Mouse (Mus musculus) hindlimb bud, embryonic 11.5 days (tissue): ENCODE measurements around the gene Dtx2.
"Not testable (repeated sequence)": the region's sequence is repeated elsewhere in the genome, so short reads cannot be mapped to it uniquely, and the experiment has no call there.

ENCODE experiments used
- DNase-seq: peaks from one replicate; pipeline ENCODE4 v3.0.0-alpha.2; 2012; ENCODE audit warnings: low read depth, low spot score; ENCODE audit errors: extremely low spot score

Dtx2 gene

DNA sequence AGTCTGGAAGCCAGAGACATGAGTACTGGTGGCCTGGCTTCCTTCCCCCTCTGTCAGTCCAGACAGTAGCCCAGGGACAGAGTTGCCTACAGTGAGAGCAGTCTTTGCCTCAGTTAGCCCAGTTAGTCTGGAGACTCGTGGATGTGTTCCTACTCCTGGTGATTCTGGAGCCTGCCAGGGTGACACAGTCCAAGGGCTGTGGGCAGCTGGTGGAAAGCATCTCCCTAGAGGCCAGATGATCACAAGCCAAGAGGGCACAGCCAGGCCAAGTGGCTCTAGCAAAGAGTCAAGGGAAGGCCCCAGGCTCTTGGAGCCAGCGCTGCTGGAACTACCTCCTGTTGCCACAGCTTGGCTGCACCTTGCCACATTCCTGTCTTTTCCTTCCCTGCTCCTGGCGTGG lies 31.1 kb downstream of the Dtx2 start:
- no peak for DNase-seq

GRCm38 (mm10) chr5:136026859-136027258 lies 32.3 kb downstream of the Dtx2 start:
- no peak for DNase-seq

GRCm38 (mm10) chr5:136027612-136028311 lies 33.2 kb downstream of the Dtx2 start:
- no peak for DNase-seq

- DNase-seq: no peak
Observed at GRCm38 (mm10) chr5:136034868-136035267, 40.3 kb downstream of the Dtx2 start.

GRCm38 (mm10) chr5:136035285-136035684 lies 40.7 kb downstream of the Dtx2 start:
- no peak for DNase-seq

DNA sequence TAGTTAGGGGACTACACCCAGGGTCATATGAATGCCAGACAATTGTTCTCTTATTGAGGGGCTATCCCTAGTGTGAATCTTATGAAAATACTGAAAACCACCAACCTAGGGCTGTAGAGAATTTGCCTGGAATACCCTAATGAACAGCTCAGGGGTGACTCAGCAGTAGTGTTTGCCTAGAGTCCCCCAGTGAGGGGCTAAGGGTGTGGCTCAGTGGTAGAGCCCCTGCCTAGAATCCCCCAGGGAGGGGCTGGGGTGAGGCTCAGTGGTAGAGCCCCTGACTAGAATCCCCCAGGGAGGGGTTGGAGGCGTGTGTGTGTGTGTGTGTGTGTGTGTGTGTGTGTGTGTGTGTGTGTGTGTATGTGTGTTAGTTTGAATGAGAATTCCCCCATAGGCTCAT lies 42.1 kb downstream of the Dtx2 start:
- DNase-seq: no peak

GRCm38 (mm10) chr5:136038258-136039214 lies 43.9 kb downstream of the Dtx2 start, which contains the start of gene Upk3b:
Upk3b (plus strand) TSS chr5:136038496.
- DNase-seq: no peak

DNA sequence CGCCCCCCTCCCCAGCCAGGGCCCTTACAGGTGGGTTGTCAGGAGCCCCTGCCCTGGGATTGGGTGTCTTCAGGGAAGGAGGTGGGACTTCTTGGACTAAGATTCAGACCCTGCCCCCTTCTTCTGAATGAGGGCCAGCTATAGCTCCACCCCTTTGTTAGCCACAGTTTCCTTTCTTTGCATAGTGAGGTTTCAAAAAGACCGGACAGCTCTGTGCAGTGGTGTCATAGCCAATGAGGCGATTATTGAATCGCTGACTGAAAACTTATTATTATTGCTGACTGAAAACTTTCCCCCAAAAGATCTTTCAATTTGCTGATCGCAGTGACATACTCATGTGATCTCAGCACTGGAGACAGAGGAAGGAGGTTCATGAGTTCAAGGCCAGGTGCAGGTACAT lies 45.6 kb downstream of the Dtx2 start:
- DNase-seq: no peak

DNA sequence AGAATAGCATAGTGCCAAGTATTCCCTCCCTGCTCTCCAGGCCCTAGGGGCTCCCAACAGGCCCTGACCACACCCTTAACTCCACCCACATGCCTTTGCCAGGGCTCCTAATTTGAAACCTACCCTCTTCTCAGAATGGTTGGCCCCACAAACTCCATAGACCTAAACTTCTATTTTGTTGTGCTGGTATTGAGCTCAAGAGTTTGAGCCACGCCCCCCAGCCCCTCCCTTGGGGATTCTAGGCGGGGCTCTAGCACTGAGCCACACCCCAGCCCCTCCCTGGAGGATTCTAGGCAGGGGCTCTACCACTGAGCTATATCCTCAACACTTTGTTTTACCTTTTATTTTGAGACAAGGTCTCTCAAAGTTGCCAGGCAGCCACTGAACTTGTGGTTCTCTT lies 46.7 kb downstream of the Dtx2 start:
- DNase-seq: no peak

DNA sequence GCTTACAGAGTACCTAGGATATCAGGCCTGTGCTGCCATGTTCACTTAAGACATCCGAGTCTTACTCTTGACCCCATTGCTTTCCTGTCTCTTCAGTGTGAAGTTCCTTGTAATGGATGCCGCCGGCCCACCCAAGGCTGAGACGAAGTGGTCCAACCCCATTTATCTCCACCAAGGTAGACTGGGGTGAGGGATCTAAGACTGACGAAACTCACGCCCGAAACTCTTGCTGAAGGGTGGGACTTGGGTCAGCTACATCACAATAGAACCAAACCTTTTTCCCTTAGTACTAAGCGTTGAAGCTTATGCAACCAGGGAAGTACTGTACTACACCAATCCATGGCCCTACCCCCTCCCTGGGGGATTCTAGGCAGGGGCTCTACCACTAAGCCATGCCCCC lies 47.1 kb downstream of the Dtx2 start:
- DNase-seq: no peak

DNA sequence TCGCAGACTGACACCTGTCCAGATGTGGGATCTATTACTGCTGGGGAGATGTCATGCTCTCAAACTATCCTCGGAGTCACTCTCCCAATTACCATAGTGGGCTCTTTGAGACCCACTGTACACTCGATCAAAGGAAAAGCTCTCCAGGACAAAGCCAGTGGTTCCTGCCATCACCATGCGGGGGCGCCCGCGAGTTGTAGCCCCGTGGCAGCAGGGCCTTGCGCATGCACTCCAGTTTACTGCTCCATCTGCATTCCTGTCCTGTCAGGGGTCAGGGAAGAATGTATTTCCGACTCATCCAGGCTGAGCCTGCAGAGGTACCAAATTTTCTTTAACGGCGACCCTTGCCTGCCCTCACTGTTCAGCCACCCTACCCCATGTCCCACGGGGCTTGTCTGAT lies 50.3 kb downstream of the Dtx2 start:
- DNase-seq: no peak

GRCm38 (mm10) chr5:136045408-136045807 lies 50.8 kb downstream of the Dtx2 start:
- DNase-seq: no peak

DNA sequence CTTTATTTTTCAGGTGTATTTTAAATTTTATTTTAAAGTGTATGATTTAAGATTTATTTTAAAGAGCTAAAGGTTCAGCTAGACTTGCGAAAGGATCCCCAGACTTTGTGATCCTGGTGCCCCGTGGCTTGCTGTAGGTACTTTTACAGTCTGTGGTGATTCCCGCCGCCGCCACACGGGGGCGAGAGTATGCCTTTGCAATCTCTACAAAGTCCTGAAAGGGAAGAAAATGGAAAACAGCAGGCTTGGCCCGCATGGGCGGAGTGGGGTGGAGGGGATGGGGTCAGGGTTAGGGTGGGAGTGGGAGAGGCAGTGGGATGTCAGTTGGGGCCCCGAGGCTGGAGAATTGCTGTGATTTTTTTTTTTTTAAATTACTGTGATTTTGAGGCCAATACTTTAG lies 51.4 kb downstream of the Dtx2 start:
- DNase-seq: peak; percentile 24

DNA sequence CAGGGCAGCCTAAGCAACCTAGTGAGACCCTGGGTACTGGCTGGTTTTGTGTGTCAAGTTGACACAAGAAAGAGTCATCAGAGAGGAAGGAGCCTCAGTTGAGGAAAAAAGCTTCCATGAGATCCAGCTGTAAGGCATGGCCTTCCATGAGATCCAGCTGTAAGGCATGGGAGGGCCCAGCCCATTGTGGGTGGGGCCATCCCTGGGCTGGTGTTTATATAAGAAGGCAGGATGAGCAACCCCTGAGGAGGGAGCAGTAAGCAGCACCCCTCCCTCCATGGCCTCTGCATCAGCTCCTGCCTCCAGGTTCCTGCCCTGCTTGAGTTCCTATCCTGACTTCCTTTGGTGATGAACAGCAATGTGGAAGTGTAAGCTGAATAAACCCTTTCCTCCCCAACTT lies 53.9 kb downstream of the Dtx2 start:
- DNase-seq: not testable (repeated sequence)

DNA sequence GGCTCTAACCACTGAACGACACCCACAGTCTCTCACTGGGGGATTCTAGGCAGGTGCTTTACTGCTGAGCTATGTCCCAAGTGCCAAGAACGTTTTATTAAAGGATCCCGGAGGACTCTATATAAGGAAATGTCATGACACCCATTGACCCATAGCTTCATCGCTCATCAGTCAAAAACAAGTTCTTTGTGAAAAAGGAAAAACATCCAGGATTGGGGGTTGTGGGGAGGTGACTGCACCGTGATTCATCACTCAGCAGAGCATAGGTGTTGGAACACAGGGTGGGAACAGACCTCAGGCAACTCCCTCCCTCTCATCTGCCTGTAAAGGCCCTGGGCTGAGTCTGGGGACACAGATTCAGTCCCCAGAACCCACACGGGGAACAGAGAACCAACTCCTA lies 55.3 kb downstream of the Dtx2 start:
- no peak for DNase-seq

DNA sequence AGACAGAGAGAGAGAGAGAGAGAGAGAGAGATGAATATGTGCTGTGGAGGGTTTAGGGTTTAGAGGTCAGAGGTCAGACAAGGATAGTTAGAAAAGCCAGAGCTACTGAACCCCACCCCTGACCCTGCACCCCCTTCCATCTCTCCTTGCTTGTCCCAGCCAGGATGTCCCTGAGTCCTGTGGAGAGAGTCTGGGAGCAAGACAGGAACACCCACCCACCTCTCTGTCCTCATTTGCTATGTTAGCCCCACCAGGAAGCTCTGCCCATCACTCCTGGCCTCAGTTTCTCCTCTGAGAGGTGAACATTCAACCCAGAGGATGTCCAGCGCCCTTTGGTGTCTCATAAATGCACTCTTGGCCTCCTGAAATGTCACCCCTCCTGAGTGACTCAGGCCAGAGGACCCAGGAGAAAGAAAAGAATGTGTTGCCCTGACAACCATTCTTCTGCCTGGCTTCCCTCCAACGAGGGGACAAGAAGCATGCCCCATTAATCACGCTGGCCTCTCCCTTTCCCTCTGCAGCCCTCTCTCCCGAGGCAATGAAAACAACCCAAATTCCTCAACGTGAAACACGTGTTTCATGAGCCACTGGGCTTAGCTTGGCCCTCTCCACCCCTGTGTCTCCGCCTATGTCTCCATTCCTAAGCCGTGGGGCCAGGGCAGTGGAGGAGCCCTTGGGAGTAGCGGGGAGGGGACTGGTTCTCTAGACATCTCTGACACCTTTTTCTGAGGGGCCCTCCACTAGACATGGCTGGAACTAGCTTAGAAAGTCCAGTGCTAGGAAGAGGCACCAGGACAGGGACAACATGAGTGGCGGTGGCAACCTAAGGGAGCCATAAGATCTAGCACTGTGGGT lies 56.9 kb downstream of the Dtx2 start:
- DNase-seq: peak; percentile 12

GRCm38 (mm10) chr5:136052861-136053655 lies 58.5 kb downstream of the Dtx2 start:
- no peak for DNase-seq

DNA sequence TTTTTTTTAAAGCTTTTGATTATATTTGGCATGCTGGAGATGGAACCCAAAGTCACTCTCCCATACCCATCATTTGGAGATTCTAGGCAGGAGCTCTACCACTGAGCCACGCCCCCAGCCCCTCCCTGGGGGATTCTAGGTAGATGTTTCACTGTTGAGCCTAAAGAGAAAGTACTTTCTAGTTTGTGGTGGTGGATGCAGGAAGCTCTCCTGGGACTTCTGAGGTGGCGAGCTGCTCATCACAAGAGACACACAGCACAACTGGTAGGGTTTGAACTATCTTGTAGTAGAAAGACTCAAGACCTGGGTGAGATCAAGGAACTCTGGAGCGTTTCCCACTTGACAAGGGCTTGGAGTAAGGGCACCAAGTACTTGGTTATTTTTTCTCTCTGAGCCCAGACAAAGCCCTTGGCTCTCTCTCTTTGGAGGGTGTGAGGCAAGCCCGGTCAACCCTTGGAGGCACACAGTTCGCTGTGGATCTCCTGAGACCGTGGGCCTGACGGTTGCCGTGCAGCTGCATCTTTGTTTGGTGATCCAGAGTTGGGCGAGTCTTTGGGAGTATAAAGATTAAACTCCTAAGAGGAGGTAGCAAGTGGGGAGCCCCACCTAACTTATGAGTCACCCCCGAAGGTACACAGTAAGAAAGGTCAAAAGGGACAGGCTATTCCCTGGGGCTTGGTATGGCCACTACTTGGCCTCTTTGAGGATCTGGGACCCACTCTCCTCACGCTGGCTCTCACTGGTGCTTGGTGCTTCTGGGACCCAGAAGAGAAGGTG lies 59.9 kb downstream of the Dtx2 start, which contains the start of gene Upk3bl:
Gene Upk3bl, plus strand, starts transcription at position 192 of the 777 bp plus-strand sequence.
- no peak for DNase-seq

GRCm38 (mm10) chr5:136056062-136056461 lies 61.5 kb downstream of the Dtx2 start:
- no peak for DNase-seq

DNA sequence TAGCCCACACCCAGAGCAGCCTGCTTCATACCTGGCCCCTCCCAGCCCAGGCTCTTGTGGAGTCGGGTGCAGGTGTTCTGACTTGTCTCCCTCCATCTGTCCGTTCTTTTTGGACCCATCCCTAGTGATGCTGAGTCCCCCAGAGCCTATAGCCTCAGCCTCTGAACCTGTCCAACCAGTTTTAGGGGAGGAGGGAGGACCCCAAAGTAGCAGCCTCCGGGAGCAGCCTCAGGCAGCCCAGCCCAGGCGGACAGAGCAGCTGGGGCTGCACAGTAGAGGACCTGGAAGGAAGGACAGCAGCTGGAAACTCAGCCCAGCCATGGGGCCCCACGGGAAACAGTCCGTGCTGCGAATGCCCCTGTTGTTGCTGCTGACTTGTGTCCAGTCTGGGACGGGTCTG lies 62.5 kb downstream of the Dtx2 start:
- DNase-seq: no peak
